ENCODE assay signal across 9 mouse cellular contexts in genomic region chr7:100886535-100886934, GRCm38 (mm10). TPM values are rescaled to one million over a fixed set of nuclear protein-coding genes. Genes with fewer than 3 reads are reported as not detected.
DNase-seq lines count a peak whose midpoint lies in the region; ATAC-seq and TF ChIP-seq lines count a peak whose summit lies in the region.
"Had no signal": no experiment of that assay in that cellular context is flagged by ENCODE, and none has a peak within 500 bp of the region (broad histone marks: within the 10 kb centered on the region; RNA-seq: fewer than 3 reads in every experiment).

No protein-coding gene starts in this region.

- intact Hi-C loops in gastrocnemius, adult 2 months (cut with DNase I): no loop called here
- intact Hi-C loops in gastrocnemius, postnatal 14 days (cut with DNase I; ENCODE audit: low total_unique reads): loop anchor here (5.0 kb wide), 1 partner anchor 39 kb away; no protein-coding TSS in a partner anchor

- peak overlapping the region; percentile 28; the same call in 1 of the 2 replicates for H3K27ac ChIP-seq in gastrocnemius, adult 2 months
- H3K27ac ChIP-seq: hindbrain, embryonic 15.5 days had no signal

- peak; percentile 53 for DNase-seq in gastrocnemius, adult 2 months
- no peak for DNase-seq in gastrocnemius, postnatal 14 days
- DNase-seq in right cerebral cortex, adult 2 months (ENCODE audit: low spot score in 2 of 2): peak; percentile 74 to 79
- no peak for DNase-seq in right cerebral cortex, postnatal 25 days
- peak; percentile 48 for DNase-seq in c-Kit-positive CD71-positive TER-119-negative erythroid progenitor cells, embryonic 14.5 days (ENCODE audit: low read depth)
- DNase-seq in urinary bladder, postnatal 4 days (ENCODE audit: low spot score in 2 of 2): no peak

- TF ChIP-seq CTCF in gastrocnemius, adult 2 months (IDR thresholded peaks at IDR 0.05): peak; percentile 96

- H3K4me3 ChIP-seq in gastrocnemius, adult 2 months: no peak overlapping the region
- H3K4me3 ChIP-seq: hindbrain, embryonic 15.5 days had no signal

- ATAC-seq in granulocyte monocyte progenitor cell, adult 5-6 weeks (replicated peaks; ENCODE audit: poor library complexity, severe bottlenecking): peak; percentile 53
- peak; percentile 86 for ATAC-seq in megakaryocyte progenitor cell, adult 5-6 weeks (replicated peaks; ENCODE audit: poor library complexity)

RNA-seq across cellular contexts. Expression of gene Relt, which starts 23.3 kb away (rescaled TPM):
- 10 to 100 TPM in 1 of 2 experiments, 1 to 10 TPM in 1; 9.5 to 19.8 TPM for total RNA-seq in gastrocnemius, adult 2 months (2021)
- 10 to 100 TPM in 1 of 2 experiments, 1 to 10 TPM in 1; 5.4 to 16.3 TPM for total RNA-seq in gastrocnemius, postnatal 14 days (2021)
- total RNA-seq in granulocyte monocyte progenitor cell, adult 5-6 weeks (2014; fragmentation: Nextera tagmentation): 12.5 and 13.4 TPM in 2 replicates
- 9.8 and 12.1 TPM in 2 replicates for total RNA-seq in granulocyte monocyte progenitor cell, adult 5-6 weeks (2017)
- 8.2 and 9.0 TPM in 2 replicates for total RNA-seq in megakaryocyte progenitor cell, adult 5-6 weeks (2015)
- 6.3 and 13.1 TPM in 2 replicates for total RNA-seq in megakaryocyte progenitor cell, adult 5-6 weeks (2017)

RNA-seq across cellular contexts. Expression of gene Arhgef17, which starts 45.4 kb away (rescaled TPM):
- total RNA-seq in gastrocnemius, adult 2 months (2021): 10 to 100 TPM; 20.9 to 33.3 TPM
- 10 to 100 TPM; 21.9 to 25.7 TPM for total RNA-seq in gastrocnemius, postnatal 14 days (2021)
- total RNA-seq in granulocyte monocyte progenitor cell, adult 5-6 weeks (2014; fragmentation: Nextera tagmentation): 0.30 TPM in 1 of 2 replicates, not detected in the other
- not detected in 2 replicates for total RNA-seq in granulocyte monocyte progenitor cell, adult 5-6 weeks (2017)
- 0.12 and 0.44 TPM in 2 replicates for total RNA-seq in megakaryocyte progenitor cell, adult 5-6 weeks (2015)
- 0.08 TPM in 1 of 2 replicates, not detected in the other for total RNA-seq in megakaryocyte progenitor cell, adult 5-6 weeks (2017)

Comparison
In these comparisons a context has a peak if more than half of its experiments do, and no peak if none do; other contexts are left out.
1. DNase-seq: peak in gastrocnemius, adult 2 months (single experiment), right cerebral cortex, adult 2 months (2 of 2) and c-Kit-positive CD71-positive TER-119-negative erythroid progenitor cells, embryonic 14.5 days (single experiment); none in gastrocnemius, postnatal 14 days (single experiment), right cerebral cortex, postnatal 25 days (single experiment) and urinary bladder, postnatal 4 days (0 of 2).
2. RNA of gene Arhgef17, which starts 45.4 kb away (total RNA-seq): 20.9 to 33.3 TPM in gastrocnemius, adult 2 months and 21.9 to 25.7 TPM in gastrocnemius, postnatal 14 days; 0.08 to 0.44 TPM in megakaryocyte progenitor cell, adult 5-6 weeks and 0.30 TPM in granulocyte monocyte progenitor cell, adult 5-6 weeks; every median in the first group is over 10 times any median in the second.